8 mouse cellular contexts compared by ENCODE assay signal in the genomic region with DNA sequence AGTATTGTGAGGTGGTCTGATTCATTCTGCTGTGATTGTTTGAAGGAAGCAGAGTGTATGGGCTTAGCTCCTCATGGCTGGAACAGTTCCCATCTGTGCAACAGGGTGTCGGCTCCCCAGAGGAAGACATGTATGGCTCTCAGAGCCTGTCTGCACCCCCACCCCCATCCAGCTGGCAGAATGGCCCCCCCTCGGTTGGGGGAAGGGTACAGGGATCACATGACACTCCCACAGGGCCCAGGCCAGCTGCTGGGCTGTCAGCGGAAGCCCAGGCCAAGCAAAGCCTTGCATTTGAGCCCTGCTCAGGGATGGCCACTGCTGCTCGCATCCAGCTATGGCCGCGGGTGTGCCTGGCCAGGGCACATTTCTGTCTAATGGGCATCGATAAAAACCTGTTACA. TPM values are rescaled to one million over a fixed set of nuclear protein-coding genes. Genes with fewer than 3 reads are reported as not detected.
DNase-seq lines count a peak whose midpoint lies in the region; ATAC-seq and TF ChIP-seq lines count a peak whose summit lies in the region.

No protein-coding gene starts in this region.

- TF ChIP-seq CTCF in kidney, postnatal 0 days (IDR thresholded peaks at IDR 0.05; ENCODE audit: low read depth), result no peak
- TF ChIP-seq CTCF in lung, postnatal 0 days (IDR thresholded peaks at IDR 0.05), result no peak; the same call in 1 of the 2 replicates

- H3K36me3 ChIP-seq in embryonic facial prominence, embryonic 14.5 days (ENCODE audit: control insufficient read depth, insufficient read depth, low read length), result peaks cover 31% of the 10 kb centered on the region
- peaks cover 21% of the 10 kb centered on the region for H3K36me3 ChIP-seq in heart, embryonic 10.5 days
- peaks cover 15% of the 10 kb centered on the region; the same call in 1 of the 2 replicates for H3K36me3 ChIP-seq in kidney, postnatal 0 days (ENCODE audit: insufficient read depth, low read length)
- peaks cover 7% of the 10 kb centered on the region; the same call in 1 of the 2 replicates for H3K36me3 ChIP-seq in lung, postnatal 0 days (ENCODE audit: insufficient read depth, low read length)

- H3K9me3 ChIP-seq in embryonic facial prominence, embryonic 14.5 days (ENCODE audit: control insufficient read depth, low read length), result no peaks in the 10 kb centered on the region
- H3K9me3 ChIP-seq in heart, embryonic 10.5 days, result no peaks in the 10 kb centered on the region
- no peaks in the 10 kb centered on the region for H3K9me3 ChIP-seq in kidney, postnatal 0 days (replicated peaks; ENCODE audit: low read length)
- no peaks in the 10 kb centered on the region for H3K9me3 ChIP-seq in lung, postnatal 0 days (ENCODE audit: low read length)

- no peak overlapping the region for H3K4me3 ChIP-seq in embryonic facial prominence, embryonic 14.5 days (ENCODE audit: low read depth, low read length)
- H3K4me3 ChIP-seq in heart, embryonic 10.5 days, result no peak overlapping the region
- no peak overlapping the region for H3K4me3 ChIP-seq in kidney, postnatal 0 days (replicated peaks; ENCODE audit: low read depth, low read length)
- no peak overlapping the region for H3K4me3 ChIP-seq in lung, postnatal 0 days (ENCODE audit: low read depth, low read length)

- H3K27me3 ChIP-seq in embryonic facial prominence, embryonic 14.5 days (replicated peaks; ENCODE audit: control insufficient read depth, insufficient read depth, low read length), result no peaks in the 10 kb centered on the region
- peaks cover 5% of the 10 kb centered on the region; the same call in 1 of the 2 replicates for H3K27me3 ChIP-seq in heart, embryonic 10.5 days (ENCODE audit: insufficient read depth, poor library complexity, severe bottlenecking)
- no peaks in the 10 kb centered on the region for H3K27me3 ChIP-seq in kidney, postnatal 0 days (ENCODE audit: insufficient read depth, low read length)
- no peaks in the 10 kb centered on the region for H3K27me3 ChIP-seq in lung, postnatal 0 days (replicated peaks; ENCODE audit: insufficient read depth, low read length)

- DNase-seq in urinary bladder, postnatal 4 days (ENCODE audit: low spot score in 2 of 2), result peak; percentile 69 to 70
- DNase-seq in urinary bladder, postnatal 25 days (ENCODE audit: low spot score), result no peak
- DNase-seq in embryonic facial prominence, embryonic 14.5 days (ENCODE audit: low spot score), result peak; percentile 84
- DNase-seq in heart, embryonic 10.5 days (ENCODE audit: low spot score), result no peak
- DNase-seq in kidney, postnatal 0 days (ENCODE audit: low spot score), result no peak
- DNase-seq in lung, postnatal 0 days (ENCODE audit: low spot score), result peak; percentile 73
- peak; percentile 62 to 76 for DNase-seq in right cerebral cortex, adult 2 months (ENCODE audit: low spot score in 2 of 2)

- H3K9ac ChIP-seq in embryonic facial prominence, embryonic 14.5 days (ENCODE audit: low read depth, low read length), result peak overlapping the region; percentile 9; the same call in 1 of the 2 replicates
- H3K9ac ChIP-seq in kidney, postnatal 0 days (ENCODE audit: low read depth, low read length), result no peak overlapping the region
- H3K9ac ChIP-seq in lung, postnatal 0 days (replicated peaks; ENCODE audit: low read depth), result peak overlapping the region; percentile 19; the same call in 1 of the 2 replicates

- ATAC-seq in embryonic facial prominence, embryonic 14.5 days (ENCODE audit: low read depth), result peak; percentile 60
- peak; percentile 36; the same call in 1 of the 2 replicates for ATAC-seq in kidney, postnatal 0 days (replicated peaks; ENCODE audit: low FRiP score, low read depth)
- ATAC-seq in lung, postnatal 0 days, result peak; percentile 79
- ATAC-seq in erythroid progenitor cell, adult 5-6 weeks (replicated peaks; ENCODE audit: low FRiP score, poor library complexity, severe bottlenecking), result no peak

- H3K27ac ChIP-seq in embryonic facial prominence, embryonic 14.5 days (replicated peaks; ENCODE audit: low read depth, low read length), result peak overlapping the region; percentile 71
- H3K27ac ChIP-seq in heart, embryonic 10.5 days, result peak overlapping the region; percentile 63; the same call in 1 of the 2 replicates
- H3K27ac ChIP-seq in kidney, postnatal 0 days, result no peak overlapping the region; the same call in 1 of the 2 replicates
- peak overlapping the region; percentile 20 for H3K27ac ChIP-seq in lung, postnatal 0 days (ENCODE audit: low read length)

- H3K4me1 ChIP-seq in embryonic facial prominence, embryonic 14.5 days (ENCODE audit: control insufficient read depth, insufficient read depth, low read length), result peaks cover 48% of the 10 kb centered on the region
- peaks cover 56% of the 10 kb centered on the region for H3K4me1 ChIP-seq in heart, embryonic 10.5 days
- peaks cover 16% of the 10 kb centered on the region for H3K4me1 ChIP-seq in kidney, postnatal 0 days (replicated peaks; ENCODE audit: insufficient read depth, low read length)
- peaks cover 9% of the 10 kb centered on the region; the same call in 1 of the 2 replicates for H3K4me1 ChIP-seq in lung, postnatal 0 days (ENCODE audit: insufficient read depth, low read depth, low read length)

- no peak overlapping the region for H3K4me2 ChIP-seq in embryonic facial prominence, embryonic 14.5 days (ENCODE audit: low read depth, low read length)
- H3K4me2 ChIP-seq in kidney, postnatal 0 days (ENCODE audit: low read length), result no peak overlapping the region
- no peak overlapping the region for H3K4me2 ChIP-seq in lung, postnatal 0 days (replicated peaks; ENCODE audit: low read depth, low read length)

- WGBS in embryonic facial prominence, embryonic 14.5 days, result 28% methylated on average over 7 of the region's 7 CpGs
- 53% methylated on average over 7 of the region's 7 CpGs for WGBS in heart, embryonic 10.5 days
- 38% methylated on average over 7 of the region's 7 CpGs for WGBS in kidney, postnatal 0 days
- WGBS in lung, postnatal 0 days, result 36% methylated on average over 7 of the region's 7 CpGs

- TF ChIP-seq EP300 in lung, postnatal 0 days (IDR thresholded peaks at IDR 0.05), result no peak

RNA-seq across cellular contexts. Expression of a gene that starts 24.0 kb away (rescaled TPM):
- not detected in 2 replicates for polyA plus RNA-seq in embryonic facial prominence, embryonic 14.5 days (2014; fragmentation: Nextera tagmentation; extraction: Ambion mirVana)
- polyA plus RNA-seq in heart, embryonic 10.5 days (2016; fragmentation: Nextera tagmentation; extraction: Ambion mirVana), result not detected in 2 replicates
- polyA plus RNA-seq in kidney, postnatal 0 days (2015; fragmentation: Nextera tagmentation; extraction: Ambion mirVana), result not detected in 2 replicates
- 0.46 TPM in 1 of 2 replicates, not detected in the other for polyA plus RNA-seq in lung, postnatal 0 days (2015; fragmentation: Nextera tagmentation; extraction: Ambion mirVana)
- total RNA-seq in erythroid progenitor cell, adult 5-6 weeks (2015; ENCODE audit: low replicate concordance), result not detected in 2 replicates
- not detected in 2 replicates for total RNA-seq in erythroid progenitor cell, adult 5-6 weeks (2017; ENCODE audit: low replicate concordance)

RNA-seq across cellular contexts. Expression of a gene that starts 26.3 kb away (rescaled TPM):
- 59.3 and 67.5 TPM in 2 replicates for polyA plus RNA-seq in embryonic facial prominence, embryonic 14.5 days (2014; fragmentation: Nextera tagmentation; extraction: Ambion mirVana)
- polyA plus RNA-seq in heart, embryonic 10.5 days (2016; fragmentation: Nextera tagmentation; extraction: Ambion mirVana), result 11.6 and 20.5 TPM in 2 replicates
- polyA plus RNA-seq in kidney, postnatal 0 days (2015; fragmentation: Nextera tagmentation; extraction: Ambion mirVana), result 16.0 and 18.1 TPM in 2 replicates
- polyA plus RNA-seq in lung, postnatal 0 days (2015; fragmentation: Nextera tagmentation; extraction: Ambion mirVana), result 24.4 and 29.1 TPM in 2 replicates
- total RNA-seq in erythroid progenitor cell, adult 5-6 weeks (2015; ENCODE audit: low replicate concordance), result 0.36 and 0.84 TPM in 2 replicates
- total RNA-seq in erythroid progenitor cell, adult 5-6 weeks (2017; ENCODE audit: low replicate concordance), result 0.90 and 0.98 TPM in 2 replicates

RNA-seq across cellular contexts. Expression of a gene that starts 33.3 kb away (rescaled TPM):
- 2.7 TPM in 1 of 2 replicates, not detected in the other for polyA plus RNA-seq in embryonic facial prominence, embryonic 14.5 days (2014; fragmentation: Nextera tagmentation; extraction: Ambion mirVana)
- polyA plus RNA-seq in heart, embryonic 10.5 days (2016; fragmentation: Nextera tagmentation; extraction: Ambion mirVana), result not detected in 2 replicates
- polyA plus RNA-seq in kidney, postnatal 0 days (2015; fragmentation: Nextera tagmentation; extraction: Ambion mirVana), result 10.2 and 11.1 TPM in 2 replicates
- polyA plus RNA-seq in lung, postnatal 0 days (2015; fragmentation: Nextera tagmentation; extraction: Ambion mirVana), result 5.8 and 6.1 TPM in 2 replicates
- total RNA-seq in erythroid progenitor cell, adult 5-6 weeks (2015; ENCODE audit: low replicate concordance), result not detected in 2 replicates
- not detected in 2 replicates for total RNA-seq in erythroid progenitor cell, adult 5-6 weeks (2017; ENCODE audit: low replicate concordance)

RNA-seq across cellular contexts. Expression of a gene that starts 42.5 kb away (rescaled TPM):
- 1.3 and 1.7 TPM in 2 replicates for polyA plus RNA-seq in embryonic facial prominence, embryonic 14.5 days (2014; fragmentation: Nextera tagmentation; extraction: Ambion mirVana)
- polyA plus RNA-seq in heart, embryonic 10.5 days (2016; fragmentation: Nextera tagmentation; extraction: Ambion mirVana), result 0.13 TPM in 1 of 2 replicates, not detected in the other
- polyA plus RNA-seq in kidney, postnatal 0 days (2015; fragmentation: Nextera tagmentation; extraction: Ambion mirVana), result 2.4 and 3.8 TPM in 2 replicates
- 1.2 and 1.4 TPM in 2 replicates for polyA plus RNA-seq in lung, postnatal 0 days (2015; fragmentation: Nextera tagmentation; extraction: Ambion mirVana)
- 2.9 TPM in 1 of 2 replicates, not detected in the other for total RNA-seq in erythroid progenitor cell, adult 5-6 weeks (2015; ENCODE audit: low replicate concordance)
- total RNA-seq in erythroid progenitor cell, adult 5-6 weeks (2017; ENCODE audit: low replicate concordance), result 0.39 and 4.9 TPM in 2 replicates

RNA-seq across cellular contexts. Expression of a gene that starts 44.3 kb away (rescaled TPM):
- 23.7 and 27.9 TPM in 2 replicates for polyA plus RNA-seq in embryonic facial prominence, embryonic 14.5 days (2014; fragmentation: Nextera tagmentation; extraction: Ambion mirVana)
- polyA plus RNA-seq in heart, embryonic 10.5 days (2016; fragmentation: Nextera tagmentation; extraction: Ambion mirVana), result 37.0 and 45.2 TPM in 2 replicates
- 19.6 and 22.4 TPM in 2 replicates for polyA plus RNA-seq in kidney, postnatal 0 days (2015; fragmentation: Nextera tagmentation; extraction: Ambion mirVana)
- polyA plus RNA-seq in lung, postnatal 0 days (2015; fragmentation: Nextera tagmentation; extraction: Ambion mirVana), result 15.8 and 18.9 TPM in 2 replicates
- total RNA-seq in erythroid progenitor cell, adult 5-6 weeks (2015; ENCODE audit: low replicate concordance), result 17.2 and 22.3 TPM in 2 replicates
- 11.0 and 15.3 TPM in 2 replicates for total RNA-seq in erythroid progenitor cell, adult 5-6 weeks (2017; ENCODE audit: low replicate concordance)

Comparison
In these comparisons a context has a peak if more than half of its experiments do, and no peak if none do; other contexts are left out.
1. DNase-seq: peak in urinary bladder, postnatal 4 days (2 of 2), embryonic facial prominence, embryonic 14.5 days (single experiment), lung, postnatal 0 days (single experiment) and right cerebral cortex, adult 2 months (2 of 2); none in urinary bladder, postnatal 25 days (single experiment), heart, embryonic 10.5 days (single experiment) and kidney, postnatal 0 days (single experiment).